Mouse (Mus musculus): ENCODE results near the gene Ang4.

GRCm38 (mm10) chr14:51786335-51786734 lies 12.9 kb upstream of the Ang4 start:
- TF ChIP-seq CTCF (IDR thresholded peaks at IDR 0.05) (no peak), EP300 (IDR thresholded peaks at IDR 0.05) (no peak)

All from lung, postnatal 0 days (tissue).